Mouse (Mus musculus): ENCODE measurements at regions not wholly inside any gene's neighbourhood (a gene's known extent, or its start where the extent isn't known, plus 50 kb on each side); places are given as distances from the start of the nearest gene placed in this dataset.

DNA sequence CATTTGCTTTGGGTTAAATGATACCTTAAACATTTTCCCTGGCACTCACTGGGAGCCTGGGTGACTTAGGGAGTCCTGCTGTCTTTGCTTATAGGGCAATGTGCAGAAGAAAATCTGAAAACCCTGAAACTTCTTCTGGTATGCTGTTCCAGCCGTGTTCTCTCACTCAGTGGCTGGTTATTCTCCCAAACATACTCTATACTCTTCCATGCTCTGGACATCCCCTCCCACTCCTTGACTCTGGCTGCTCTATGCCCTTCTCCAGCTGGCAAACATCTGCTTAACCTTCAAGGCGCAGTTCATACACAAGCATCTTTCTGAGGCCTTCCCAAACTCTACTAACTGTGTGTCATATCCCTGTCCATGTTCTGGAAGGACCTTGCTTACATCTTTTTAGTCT lies 227.2 kb upstream of the Jun start:
- TF ChIP-seq CTCF (IDR thresholded peaks at IDR 0.05; ENCODE audit: low read depth, low read length) (no peak), POLR2A (IDR thresholded peaks at IDR 0.05; ENCODE audit: extremely low read depth, insufficient read depth, low read length) (no peak)

All from liver, adult 2 months (tissue).